Mouse (Mus musculus) kidney, adult 2 months (tissue): ENCODE measurements at regions not wholly inside any gene's neighbourhood (a gene's known extent, or its start where the extent isn't known, plus 50 kb on each side); places are given as distances from the start of the nearest gene placed in this dataset.
A peak's percentile ranks its signal among the peaks of the same experiment; 100 is the strongest.

ENCODE experiments used
- DNase-seq: peaks from one replicate; pipeline ENCODE4 v3.0.0; 2021
- H3K27ac ChIP-seq: fragments of 200-500 bp; 2 replicates; pipeline ENCODE4 v1.5.1; 2012; ENCODE audit warnings: low read depth, low read length, control low read depth, inconsistent platforms; ENCODE audit not compliant: insufficient read depth
- H3K27me3 ChIP-seq: fragments of 200-500 bp; replicated peaks from 2 replicates; pipeline ENCODE4 v1.6.1; 2012; ENCODE audit warnings: mild to moderate bottlenecking, moderate library complexity, low read length, inconsistent platforms; ENCODE audit not compliant: control insufficient read depth, insufficient read depth
- H3K36me3 ChIP-seq: fragments of 200-500 bp; 2 replicates; pipeline ENCODE4 v1.6.1; 2012; ENCODE audit warnings: mild to moderate bottlenecking, moderate library complexity, low read length, inconsistent platforms; ENCODE audit not compliant: control insufficient read depth, insufficient read depth
- H3K4me1 ChIP-seq: fragments of 200-500 bp; 2 replicates; pipeline ENCODE4 v1.6.1; 2011; ENCODE audit warnings: low read length; ENCODE audit not compliant: control insufficient read depth, insufficient read depth
- H3K4me3 ChIP-seq: fragments of 200-500 bp; 2 replicates; pipeline ENCODE4 v1.5.1; 2011; ENCODE audit warnings: mild to moderate bottlenecking, low read depth, low read length, control low read depth; ENCODE audit not compliant: insufficient read depth
- CTCF ChIP-seq: fragments of 200-500 bp; conservative IDR thresholded peaks from 2 replicates; pipeline ENCODE4 v1.5.1; 2011; ENCODE audit warnings: low read depth, mild to moderate bottlenecking, control low read depth, low read length, moderate library complexity, mixed read lengths; ENCODE audit not compliant: insufficient read depth, insufficient read length
- POLR2A ChIP-seq: fragments of 200-500 bp; IDR thresholded peaks from one replicate; pipeline ENCODE4 v1.6.1; 2011; ENCODE audit warnings: low read depth, low read length, control low read depth
- WGBS: fragments of 180-500 bp; shearing (Covaris S2); methylation state at CpG from one replicate; pipeline ENCODE4 v1.1.7; 2018; 5-methylcytosine and 5-hydroxymethylcytosine counted together

DNA sequence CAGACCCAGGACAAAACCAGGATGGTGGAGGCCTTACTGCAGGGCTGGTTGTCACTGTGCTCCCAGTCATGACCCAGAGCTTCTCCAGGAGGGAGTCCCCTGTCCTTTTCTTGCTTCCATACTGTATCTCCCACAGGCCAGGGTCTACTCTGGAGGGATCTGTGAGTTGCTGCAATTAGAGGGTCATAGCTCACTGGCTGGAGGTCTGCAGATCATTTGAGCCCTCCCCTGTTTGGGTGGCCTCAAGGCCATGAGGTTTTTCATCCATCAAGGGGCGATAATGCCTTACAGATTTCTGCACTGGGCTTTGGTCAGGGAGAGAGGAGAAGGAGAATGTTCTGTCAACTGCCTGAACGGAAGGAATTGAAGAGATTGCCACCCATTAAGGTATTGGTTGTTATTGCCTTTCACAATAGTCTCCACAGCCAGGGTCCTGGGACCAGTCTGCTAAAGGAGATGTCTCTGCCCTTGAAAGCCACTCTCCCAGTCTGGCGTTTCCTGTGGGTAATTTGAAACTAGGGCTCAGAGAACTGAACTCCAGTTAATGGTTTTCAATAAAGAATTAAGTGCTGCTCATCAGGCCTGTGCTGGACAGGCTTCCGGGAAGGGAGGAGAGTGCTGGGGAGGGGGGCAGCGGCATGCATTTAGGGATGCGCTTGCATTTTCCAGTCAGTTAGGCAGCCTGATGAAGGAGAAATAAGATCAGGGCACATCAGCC lies 147.4 kb downstream of the Dmrta2 start:
- no peak for DNase-seq
- Histone ChIP-seq H3K4me3 (no peak overlapping the region), H3K36me3 (no peaks in the 10 kb centered on the region), H3K27me3 (no peaks in the 10 kb centered on the region), H3K27ac (no peak overlapping the region), H3K4me1 (no peaks in the 10 kb centered on the region)
- 6% methylated on average over 6 of the region's 6 CpGs for WGBS
- TF ChIP-seq CTCF (no peak), POLR2A (no peak)

DNA sequence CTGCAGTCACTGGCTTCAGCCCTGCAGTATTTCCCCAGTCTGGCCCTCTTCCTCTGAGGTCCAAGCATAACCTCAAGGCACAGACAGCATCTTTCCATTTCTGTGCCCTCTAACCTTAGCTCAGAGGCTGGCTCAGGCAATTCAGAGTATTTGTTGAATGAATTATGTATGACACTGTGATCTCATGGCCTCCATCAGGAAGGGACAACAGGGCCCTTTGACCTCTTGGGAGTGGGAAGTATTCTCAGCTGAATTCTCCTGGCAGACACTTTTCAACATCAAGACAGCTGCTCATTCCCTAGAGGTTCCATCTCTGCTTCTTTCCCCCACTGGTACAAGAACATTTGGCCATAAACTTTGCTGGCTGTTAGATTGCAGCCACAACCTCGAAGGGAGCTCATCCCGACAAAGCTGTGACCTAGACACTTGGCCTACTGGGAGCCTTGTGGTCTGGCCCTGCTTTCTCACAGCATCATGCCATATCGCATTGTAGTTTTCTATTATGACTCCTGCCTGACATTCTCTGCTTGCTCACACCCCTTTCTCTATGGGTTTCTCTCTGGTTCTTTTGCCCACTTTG lies 150.2 kb downstream of the Dmrta2 start:
- TF ChIP-seq CTCF (no peak), POLR2A (no peak)
- no peaks in the 10 kb centered on the region for H3K36me3 ChIP-seq
- no peaks in the 10 kb centered on the region for H3K4me1 ChIP-seq
- H3K27ac ChIP-seq: no peak overlapping the region
- WGBS: 41% methylated on average over 3 of the region's 3 CpGs
- DNase-seq: no peak
- H3K4me3 ChIP-seq: no peak overlapping the region
- no peaks in the 10 kb centered on the region for H3K27me3 ChIP-seq

GRCm38 (mm10) chr4:110128918-110129317 lies 151.1 kb downstream of the Dmrta2 start:
- Histone ChIP-seq H3K27me3 (no peaks in the 10 kb centered on the region), H3K36me3 (no peaks in the 10 kb centered on the region), H3K4me1 (no peaks in the 10 kb centered on the region), H3K27ac (no peak overlapping the region), H3K4me3 (no peak overlapping the region)
- TF ChIP-seq POLR2A: no peak
- TF ChIP-seq CTCF: peak; percentile 64
- WGBS: 3% methylated on average over 1 of the region's 1 CpGs
- DNase-seq: peak; percentile 47

GRCm38 (mm10) chr4:110129518-110129917 lies 151.7 kb downstream of the Dmrta2 start:
- Histone ChIP-seq H3K4me3 (no peak overlapping the region), H3K4me1 (no peaks in the 10 kb centered on the region), H3K36me3 (no peaks in the 10 kb centered on the region), H3K27ac (no peak overlapping the region), H3K27me3 (no peaks in the 10 kb centered on the region)
- TF ChIP-seq CTCF: no peak
- TF ChIP-seq POLR2A: no peak
- DNase-seq: no peak
- 68% methylated on average over 3 of the region's 3 CpGs for whole genome bisulfite sequencing

DNA sequence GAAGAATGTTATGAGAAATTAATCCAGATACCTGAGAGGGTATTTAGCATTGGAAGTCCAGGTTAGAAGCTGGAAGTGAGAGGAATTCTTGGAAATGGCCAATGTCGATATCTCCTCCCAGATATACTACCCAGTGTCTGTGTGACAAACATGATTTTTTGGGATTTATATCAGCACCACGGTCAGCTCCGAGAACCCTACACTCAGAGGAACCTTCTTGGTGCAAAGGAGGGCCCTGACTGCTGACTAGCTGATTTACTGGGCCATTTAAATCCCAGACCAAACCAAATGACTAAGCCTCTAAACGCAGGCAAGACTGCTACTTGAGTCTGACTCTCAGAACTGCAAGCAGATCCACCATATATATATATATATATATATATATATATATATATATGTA lies 154.2 kb downstream of the Dmrta2 start:
- no peaks in the 10 kb centered on the region for H3K36me3 ChIP-seq
- 35% methylated on average over 4 of the region's 4 CpGs for WGBS
- no peak for DNase-seq
- H3K27me3 ChIP-seq: no peaks in the 10 kb centered on the region
- no peaks in the 10 kb centered on the region for H3K4me1 ChIP-seq
- no peak overlapping the region for H3K4me3 ChIP-seq
- H3K27ac ChIP-seq: no peak overlapping the region
- TF ChIP-seq POLR2A (no peak), CTCF (no peak)

DNA sequence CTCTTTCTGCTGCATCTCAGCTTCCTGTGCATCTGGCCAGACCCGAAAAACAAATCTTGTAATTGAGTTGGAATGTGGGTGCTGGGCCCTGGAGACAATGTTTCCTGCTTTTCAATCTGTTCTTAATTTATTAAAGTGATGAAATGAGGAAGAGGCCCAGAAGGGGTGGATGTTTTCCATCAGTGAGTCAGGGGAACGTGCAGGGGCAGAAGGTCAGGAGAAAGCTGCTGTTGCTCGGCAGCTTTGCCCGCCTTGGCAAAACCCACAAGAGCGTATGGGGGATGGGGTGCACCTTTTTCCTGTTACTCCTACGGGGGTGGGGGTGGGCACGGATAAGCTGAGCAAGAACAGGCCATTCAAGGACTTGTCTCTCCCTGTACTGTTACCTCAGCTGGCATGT lies 156.2 kb downstream of the Dmrta2 start:
- no peak overlapping the region for H3K27ac ChIP-seq
- 5% methylated on average over 7 of the region's 7 CpGs for WGBS
- H3K36me3 ChIP-seq: no peaks in the 10 kb centered on the region
- no peak overlapping the region for H3K4me3 ChIP-seq
- H3K27me3 ChIP-seq: no peaks in the 10 kb centered on the region
- no peaks in the 10 kb centered on the region for H3K4me1 ChIP-seq
- TF ChIP-seq POLR2A: no peak
- no peak for TF ChIP-seq CTCF
- DNase-seq: no peak

DNA sequence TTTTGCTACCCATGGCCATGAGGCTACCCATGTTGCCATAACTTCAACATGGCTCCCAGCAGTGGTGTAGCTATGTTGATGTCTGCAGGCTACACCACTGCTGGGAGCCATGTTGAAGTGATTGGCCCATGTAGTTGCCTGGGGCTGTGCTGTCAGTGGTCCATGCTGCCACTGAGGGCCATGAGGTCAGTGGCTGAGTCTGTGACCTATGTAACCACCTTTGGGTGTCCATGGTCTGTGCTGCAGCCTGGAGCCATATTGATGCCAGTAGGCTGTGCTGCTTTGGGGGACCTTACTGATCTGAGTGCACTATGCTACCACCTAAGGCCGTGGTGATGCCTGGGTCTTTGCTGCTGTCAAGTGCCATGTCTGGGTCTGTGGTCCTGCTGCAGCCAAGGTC lies 167.4 kb downstream of the Dmrta2 start:
- Histone ChIP-seq H3K4me3 (no peak overlapping the region), H3K36me3 (no peaks in the 10 kb centered on the region), H3K4me1 (no peaks in the 10 kb centered on the region), H3K27ac (no peak overlapping the region), H3K27me3 (no peaks in the 10 kb centered on the region)
- no peak for DNase-seq
- TF ChIP-seq POLR2A (no peak), CTCF (no peak)
- WGBS: 87% methylated on average over 1 of the region's 1 CpGs
